Mouse (Mus musculus): ENCODE measurements around the gene Ankrd34a. TPM values are rescaled to one million over a fixed set of nuclear protein-coding genes. Genes with fewer than 3 reads are reported as not detected.

The Ankrd34a gene
- polyA plus RNA-seq, 1 experiment from 2014 or later: 2.0 TPM

DNA sequence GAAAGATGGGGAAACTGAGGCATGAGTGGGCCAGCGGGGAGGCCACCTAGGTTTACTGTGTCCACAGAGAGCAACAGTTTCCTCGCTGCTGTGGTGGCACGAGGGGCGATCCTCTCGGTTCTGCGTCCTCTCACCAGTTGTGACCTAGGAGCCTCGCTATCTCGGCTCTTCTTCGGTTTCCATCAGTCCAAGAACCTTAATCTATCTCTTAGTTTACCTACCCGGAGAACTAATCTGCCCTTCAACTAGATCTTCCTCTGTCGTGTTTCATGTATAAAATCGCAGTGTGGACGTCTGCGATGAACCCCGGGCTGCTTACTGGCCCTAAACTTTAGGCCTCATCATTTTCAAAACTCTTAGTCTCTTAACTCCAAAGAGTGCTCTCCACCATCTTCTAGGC, 39.5 kb downstream of the Ankrd34a start:
- H3K27ac ChIP-seq (ENCODE audit: low read depth, low read length): no peak overlapping the region; the same call in 1 of the 2 replicates
- 13% methylated on average over 15 of the region's 15 CpGs for WGBS
- H3K9me3 ChIP-seq (ENCODE audit: control insufficient read depth, low read length): no peaks in the 10 kb centered on the region
- H3K36me3 ChIP-seq (ENCODE audit: control insufficient read depth, insufficient read depth, low read length): peaks cover 7% of the 10 kb centered on the region; the same call in 1 of the 2 replicates
- H3K4me2 ChIP-seq: peak overlapping the region; percentile 88
- peak overlapping the region; percentile 56 for H3K4me3 ChIP-seq (ENCODE audit: low read depth, low read length)
- DNase-seq (ENCODE audit: low spot score, missing footprints) (no peak), ATAC-seq (ENCODE audit: low FRiP score) (no peak)
- H3K9ac ChIP-seq (ENCODE audit: low read length): peak overlapping the region; percentile 80
- peaks cover 6% of the 10 kb centered on the region for H3K4me1 ChIP-seq (ENCODE audit: control insufficient read depth, insufficient read depth, low read length)
- H3K27me3 ChIP-seq (ENCODE audit: control insufficient read depth, insufficient read depth, low read length): no peaks in the 10 kb centered on the region

- peaks cover 3% of the 10 kb centered on the region; the same call in 1 of the 2 replicates for H3K4me1 ChIP-seq (ENCODE audit: control insufficient read depth, insufficient read depth, low read length)
- H3K9me3 ChIP-seq (ENCODE audit: control insufficient read depth, low read length): no peaks in the 10 kb centered on the region
- H3K4me2 ChIP-seq: peak overlapping the region; percentile 88
- ATAC-seq (ENCODE audit: low FRiP score) (no peak), DNase-seq (ENCODE audit: low spot score, missing footprints) (no peak)
- no peak overlapping the region for H3K27ac ChIP-seq (ENCODE audit: low read depth, low read length)
- WGBS: 69% methylated on average over 11 of the region's 11 CpGs
- H3K36me3 ChIP-seq (ENCODE audit: control insufficient read depth, insufficient read depth, low read length): peaks cover 7% of the 10 kb centered on the region; the same call in 1 of the 2 replicates
- peak overlapping the region; percentile 56 for H3K4me3 ChIP-seq (ENCODE audit: low read depth, low read length)
- no peaks in the 10 kb centered on the region for H3K27me3 ChIP-seq (ENCODE audit: control insufficient read depth, insufficient read depth, low read length)
- peak overlapping the region; percentile 80 for H3K9ac ChIP-seq (ENCODE audit: low read length)
These were observed 40.0 kb downstream of the Ankrd34a start for GRCm38 (mm10) chr3:96636448-96636847.

GRCm38 (mm10) chr3:96639219-96639618, 42.8 kb downstream of the Ankrd34a start:
- no peak overlapping the region for H3K4me3 ChIP-seq (ENCODE audit: low read depth, low read length)
- peaks cover 3% of the 10 kb centered on the region; the same call in 1 of the 2 replicates for H3K4me1 ChIP-seq (ENCODE audit: control insufficient read depth, insufficient read depth, low read length)
- peaks cover 6% of the 10 kb centered on the region; the same call in 1 of the 2 replicates for H3K36me3 ChIP-seq (ENCODE audit: control insufficient read depth, insufficient read depth, low read length)
- no peak for ATAC-seq (ENCODE audit: low FRiP score)
- peak; percentile 89 for DNase-seq (ENCODE audit: low spot score, missing footprints)
- WGBS: 69% methylated on average over 1 of the region's 1 CpGs
- H3K4me2 ChIP-seq: no peak overlapping the region
- H3K27me3 ChIP-seq (ENCODE audit: control insufficient read depth, insufficient read depth, low read length): no peaks in the 10 kb centered on the region
- no peak overlapping the region for H3K27ac ChIP-seq (ENCODE audit: low read depth, low read length)
- no peak overlapping the region for H3K9ac ChIP-seq (ENCODE audit: low read length)
- no peaks in the 10 kb centered on the region for H3K9me3 ChIP-seq (ENCODE audit: control insufficient read depth, low read length)

GRCm38 (mm10) chr3:96645018-96645649, 48.7 kb downstream of the Ankrd34a start, which contains the start of gene Itga10:
Gene Itga10, plus strand, starts transcription at chr3:96645584.
- WGBS: 65% methylated on average over 7 of the region's 7 CpGs
- Histone ChIP-seq H3K4me1 (ENCODE audit: control insufficient read depth, insufficient read depth, low read length) (no peaks in the 10 kb centered on the region), H3K4me3 (ENCODE audit: low read depth, low read length) (no peak within 1 kb of the TSS), H3K9me3 (ENCODE audit: control insufficient read depth, low read length) (no peaks in the 10 kb centered on the region), H3K27ac (ENCODE audit: low read depth, low read length) (no peak within 1 kb of the TSS), H3K27me3 (ENCODE audit: control insufficient read depth, insufficient read depth, low read length) (no peaks in the 10 kb centered on the region), H3K36me3 (ENCODE audit: control insufficient read depth, insufficient read depth, low read length) (peaks cover 3% of the 10 kb centered on the region; the same call in 1 of the 2 replicates), H3K9ac (ENCODE audit: low read length) (no peak within 1 kb of the TSS), H3K4me2 (no peak within 1 kb of the TSS)
- ATAC-seq (ENCODE audit: low FRiP score) (0 out of 2 replicates have a peak, but pooled peaks have one; percentile 38), DNase-seq (ENCODE audit: low spot score, missing footprints) (peak; percentile 86)

GRCm38 (mm10) chr3:96647365-96647764, 50.9 kb downstream of the Ankrd34a start:
- DNase-seq (ENCODE audit: low spot score, missing footprints) (no peak), ATAC-seq (ENCODE audit: low FRiP score) (no peak)
- Histone ChIP-seq H3K9me3 (ENCODE audit: control insufficient read depth, low read length) (no peaks in the 10 kb centered on the region), H3K36me3 (ENCODE audit: control insufficient read depth, insufficient read depth, low read length) (peaks cover 3% of the 10 kb centered on the region; the same call in 1 of the 2 replicates), H3K27ac (ENCODE audit: low read depth, low read length) (no peak overlapping the region), H3K4me2 (no peak overlapping the region), H3K27me3 (ENCODE audit: control insufficient read depth, insufficient read depth, low read length) (no peaks in the 10 kb centered on the region), H3K9ac (ENCODE audit: low read length) (no peak overlapping the region), H3K4me1 (ENCODE audit: control insufficient read depth, insufficient read depth, low read length) (no peaks in the 10 kb centered on the region), H3K4me3 (ENCODE audit: low read depth, low read length) (no peak overlapping the region)
- 68% methylated on average over 3 of the region's 3 CpGs for WGBS

Other genes starting within 250 kb of the Ankrd34a start
- gene BC107364, start 144.3 kb upstream of the Ankrd34a start, polyA plus RNA-seq (2014; fragmentation: Nextera tagmentation; extraction: Ambion mirVana): not detected in 2 replicates
- 1.3 and 1.7 TPM in 2 replicates for gene Hfe2, start 71.5 kb upstream of the Ankrd34a start, polyA plus RNA-seq (2014; fragmentation: Nextera tagmentation; extraction: Ambion mirVana)
- 54.0 and 55.9 TPM in 2 replicates for gene Txnip, start 38.7 kb upstream of the Ankrd34a start, polyA plus RNA-seq (2014; fragmentation: Nextera tagmentation; extraction: Ambion mirVana)
- gene Gm16253, start 19.7 kb upstream of the Ankrd34a start, polyA plus RNA-seq (2014; fragmentation: Nextera tagmentation; extraction: Ambion mirVana): 0.36 and 0.43 TPM in 2 replicates
- 12.1 and 14.7 TPM in 2 replicates for gene Polr3gl, start 2.5 kb upstream of the Ankrd34a start, polyA plus RNA-seq (2014; fragmentation: Nextera tagmentation; extraction: Ambion mirVana)
- gene Lix1l, start 4.5 kb downstream of the Ankrd34a start, polyA plus RNA-seq (2014; fragmentation: Nextera tagmentation; extraction: Ambion mirVana): 6.4 TPM in 2 replicates
- gene Rbm8a, start 33.3 kb downstream of the Ankrd34a start, polyA plus RNA-seq (2014; fragmentation: Nextera tagmentation; extraction: Ambion mirVana): 181 and 193 TPM in 2 replicates
- 43.9 and 46.7 TPM in 2 replicates for gene Pex11b, start 38.7 kb downstream of the Ankrd34a start, polyA plus RNA-seq (2014; fragmentation: Nextera tagmentation; extraction: Ambion mirVana)
- 0.04 TPM in 2 replicates for gene Gm42957, start 38.8 kb downstream of the Ankrd34a start, polyA plus RNA-seq (2014; fragmentation: Nextera tagmentation; extraction: Ambion mirVana)
- gene Itga10, start 48.9 kb downstream of the Ankrd34a start, polyA plus RNA-seq (2014; fragmentation: Nextera tagmentation; extraction: Ambion mirVana): 0.33 and 0.52 TPM in 2 replicates
- gene Ankrd35, start 73.5 kb downstream of the Ankrd34a start, polyA plus RNA-seq (2014; fragmentation: Nextera tagmentation; extraction: Ambion mirVana): 0.10 and 0.19 TPM in 2 replicates
- gene Pias3, start 99.7 kb downstream of the Ankrd34a start, polyA plus RNA-seq (2014; fragmentation: Nextera tagmentation; extraction: Ambion mirVana): 26.8 and 29.2 TPM in 2 replicates
- 14.4 and 16.3 TPM in 2 replicates for gene Nudt17, start 111.9 kb downstream of the Ankrd34a start, polyA plus RNA-seq (2014; fragmentation: Nextera tagmentation; extraction: Ambion mirVana)
- 35.7 and 41.6 TPM in 2 replicates for gene Polr3c, start 131.0 kb downstream of the Ankrd34a start, polyA plus RNA-seq (2014; fragmentation: Nextera tagmentation; extraction: Ambion mirVana)
- gene Rnf115, start 131.0 kb downstream of the Ankrd34a start, polyA plus RNA-seq (2014; fragmentation: Nextera tagmentation; extraction: Ambion mirVana): 90.3 and 98.8 TPM in 2 replicates
- gene Pdzk1, start 232.6 kb downstream of the Ankrd34a start, polyA plus RNA-seq (2014; fragmentation: Nextera tagmentation; extraction: Ambion mirVana): 0.38 and 0.50 TPM in 2 replicates
- 0.12 TPM in 1 of 2 replicates, not detected in the other for gene Cd160, start 232.7 kb downstream of the Ankrd34a start, polyA plus RNA-seq (2014; fragmentation: Nextera tagmentation; extraction: Ambion mirVana)

All from midbrain, embryonic 11.5 days (tissue).